Mouse (Mus musculus): ENCODE results near the gene Cap2.

Cap2 gene

DNA sequence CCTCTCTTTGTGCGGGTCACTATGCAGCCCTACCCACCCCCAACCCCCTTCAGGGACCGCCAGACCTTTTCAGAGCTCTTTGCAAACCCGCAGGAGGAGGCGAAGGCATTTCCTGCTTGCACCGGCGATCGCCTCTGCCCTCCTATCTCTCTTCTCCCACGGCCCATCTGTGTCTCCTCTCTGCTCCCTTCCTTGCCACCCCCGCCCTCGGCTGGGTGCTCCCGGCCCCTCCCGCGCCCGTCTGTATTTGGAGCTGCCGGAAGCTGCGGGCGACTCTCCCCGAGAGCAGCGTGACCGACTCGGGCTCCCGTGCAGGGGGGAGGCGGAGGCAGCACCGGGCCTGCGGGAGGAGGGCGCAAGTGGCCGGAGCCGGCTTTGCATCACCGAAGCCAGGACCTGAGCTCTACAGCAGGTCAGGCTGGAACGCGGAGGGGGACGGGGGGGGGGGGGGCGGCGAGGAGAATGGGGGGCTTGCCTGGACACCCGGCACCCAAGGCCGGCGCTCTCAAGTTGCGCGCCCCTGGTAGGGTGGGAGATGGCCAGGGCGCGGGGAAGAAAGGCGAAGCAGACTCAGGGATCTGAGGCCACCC is at the start of gene Cap2:
TSS of gene Cap2 (plus strand) at position 49 of the 590 bp plus-strand sequence.
- no peak for DNase-seq (ENCODE audit: low read depth, low spot score)

DNA sequence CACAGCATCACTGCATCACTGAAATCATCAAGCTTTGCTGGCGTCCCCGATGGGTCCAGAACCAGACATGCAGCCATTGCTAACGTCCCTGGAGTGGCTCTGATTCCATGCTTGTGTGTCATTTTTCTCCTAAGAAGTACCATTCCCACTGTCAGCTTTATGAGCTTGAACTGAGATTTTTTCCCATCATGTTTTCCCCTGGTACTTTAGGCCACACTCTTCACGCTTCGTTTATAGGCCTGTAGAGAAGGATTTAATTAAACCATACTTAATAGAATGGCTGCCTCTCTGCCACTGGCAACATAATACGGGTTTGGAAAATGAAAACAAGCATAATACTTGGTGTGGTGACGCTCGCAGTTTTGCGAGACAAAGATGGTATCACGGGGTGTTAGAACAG is 42.1 kb upstream of the Cap2 start:
- DNase-seq (ENCODE audit: low read depth, low spot score) = no peak

GRCm38 (mm10) chr13:46462280-46462679 is 39.4 kb upstream of the Cap2 start:
- no peak for DNase-seq (ENCODE audit: low read depth, low spot score)

GRCm38 (mm10) chr13:46463764-46464163 is 37.9 kb upstream of the Cap2 start:
- DNase-seq (ENCODE audit: low read depth, low spot score) = no peak

- DNase-seq (ENCODE audit: low read depth, low spot score) = no peak
Measured at GRCm38 (mm10) chr13:46468251-46468650, 33.4 kb upstream of the Cap2 start.

GRCm38 (mm10) chr13:46469536-46469935 is 32.1 kb upstream of the Cap2 start:
- DNase-seq (ENCODE audit: low read depth, low spot score) = no peak

GRCm38 (mm10) chr13:46481271-46481670 is 20.4 kb upstream of the Cap2 start:
- no peak for DNase-seq (ENCODE audit: low read depth, low spot score)

GRCm38 (mm10) chr13:46485605-46486004 is 16.0 kb upstream of the Cap2 start:
- no peak for DNase-seq (ENCODE audit: low read depth, low spot score)

DNA sequence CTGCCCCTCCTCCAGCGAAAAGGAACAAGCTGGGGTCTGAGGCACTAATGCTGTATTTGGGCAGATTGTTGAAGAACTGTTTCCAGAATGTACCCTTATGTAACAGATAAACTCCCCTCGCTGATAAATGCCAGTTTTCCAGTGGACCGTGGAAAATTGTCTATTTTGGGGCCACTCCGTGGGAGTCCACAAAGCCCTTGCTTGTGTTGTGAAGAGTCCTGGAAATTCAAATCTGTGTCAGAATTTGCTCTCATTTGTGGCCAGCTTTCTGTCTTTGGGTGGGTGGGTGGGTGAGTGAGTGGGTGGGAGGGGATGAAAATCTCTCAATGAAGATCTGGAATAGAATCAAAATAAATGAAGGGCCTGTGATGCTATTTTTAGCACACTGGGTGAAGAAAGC is 13.5 kb upstream of the Cap2 start:
- no peak for DNase-seq (ENCODE audit: low read depth, low spot score)

GRCm38 (mm10) chr13:46490644-46491043 is 11.0 kb upstream of the Cap2 start:
- DNase-seq (ENCODE audit: low read depth, low spot score) = no peak

DNA sequence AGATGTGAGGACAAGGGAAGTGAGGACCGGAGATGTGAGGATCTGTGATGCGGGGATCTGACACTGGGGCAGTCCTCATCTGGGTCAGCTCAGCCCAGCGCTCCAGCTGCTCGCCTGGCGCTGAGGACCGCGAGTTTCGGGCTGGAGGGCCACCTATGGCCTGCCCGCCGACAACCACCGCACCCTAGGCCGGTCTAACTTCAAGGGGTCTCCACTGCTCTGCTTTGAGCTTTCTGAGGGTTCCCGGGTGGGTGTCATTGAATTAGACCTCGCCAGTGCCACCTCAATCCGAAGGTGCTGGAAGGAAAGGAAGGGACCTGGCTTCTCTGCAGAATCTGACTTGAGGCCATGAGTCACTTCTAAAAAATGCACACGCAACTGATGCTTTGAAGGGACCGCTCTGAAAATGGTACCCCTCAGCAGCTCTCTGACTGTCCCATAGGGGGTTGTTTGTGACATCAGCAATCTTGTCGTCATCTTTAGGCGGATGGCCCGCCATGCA is 793 bp downstream of the Cap2 start:
- DNase-seq (ENCODE audit: low read depth, low spot score) = no peak

DNA sequence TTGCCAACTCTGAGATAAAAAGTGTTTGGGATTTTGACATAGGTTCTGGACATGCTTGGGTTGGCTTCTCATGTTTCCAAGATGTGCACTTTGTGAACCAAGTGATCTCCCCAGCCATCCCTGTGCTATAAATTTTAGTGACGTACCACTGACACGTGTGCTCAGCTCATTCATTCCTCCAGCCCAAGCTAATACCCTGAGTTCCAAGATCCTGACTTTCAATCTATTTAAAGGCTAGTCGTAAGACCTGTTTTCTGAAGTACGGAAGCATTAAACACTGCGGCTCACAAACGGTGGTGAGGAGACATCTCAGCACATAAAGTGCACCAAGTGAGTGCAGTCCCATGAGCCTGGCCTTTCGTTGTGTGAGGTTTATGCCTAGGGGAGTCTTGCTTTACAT is 6.3 kb downstream of the Cap2 start:
- DNase-seq (ENCODE audit: low read depth, low spot score) = no peak

- no peak for DNase-seq (ENCODE audit: low read depth, low spot score)
Measured at GRCm38 (mm10) chr13:46508823-46509222, 7.2 kb downstream of the Cap2 start.

GRCm38 (mm10) chr13:46510460-46510859 is 8.8 kb downstream of the Cap2 start:
- no peak for DNase-seq (ENCODE audit: low read depth, low spot score)

DNA sequence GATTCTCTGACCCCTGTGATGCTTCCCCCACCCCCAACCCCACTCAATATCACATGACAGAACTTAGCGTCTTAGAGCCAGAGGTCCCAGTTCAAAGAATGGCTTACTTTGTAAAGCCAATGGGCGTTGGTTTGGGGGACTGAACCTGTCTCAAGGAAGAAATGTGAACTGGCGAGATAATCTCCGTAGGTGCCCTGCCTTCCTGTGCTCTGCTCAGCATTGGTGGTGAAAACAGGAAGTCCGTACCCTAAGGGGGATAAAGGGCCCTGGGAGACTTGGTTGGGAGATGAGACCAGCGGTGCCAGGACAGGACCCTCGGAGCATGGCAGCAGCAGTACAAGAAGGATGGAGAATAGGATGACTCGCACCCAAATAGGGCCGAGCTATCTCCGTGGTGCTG is 12.8 kb downstream of the Cap2 start:
- no peak for DNase-seq (ENCODE audit: low read depth, low spot score)

DNA sequence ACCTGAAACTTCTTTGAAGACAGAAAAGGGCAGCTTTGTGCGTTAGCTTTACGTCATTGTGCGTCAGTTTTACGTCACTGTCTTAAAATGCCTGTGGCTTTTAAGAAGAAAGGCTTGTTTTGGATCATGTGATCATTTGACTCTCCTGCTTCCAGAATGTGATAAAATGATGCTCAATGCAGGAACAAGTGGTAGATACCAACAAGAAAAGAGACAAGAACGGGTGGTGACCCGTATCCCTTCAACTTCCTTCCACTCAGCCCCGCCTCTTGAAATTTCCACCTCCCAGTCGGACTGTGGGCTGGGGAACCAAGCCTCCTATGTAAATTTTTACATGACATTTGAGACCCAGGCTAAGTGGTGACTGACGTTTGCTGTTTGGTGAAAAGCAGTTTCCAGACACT is 13.5 kb downstream of the Cap2 start:
- DNase-seq (ENCODE audit: low read depth, low spot score) = no peak

DNA sequence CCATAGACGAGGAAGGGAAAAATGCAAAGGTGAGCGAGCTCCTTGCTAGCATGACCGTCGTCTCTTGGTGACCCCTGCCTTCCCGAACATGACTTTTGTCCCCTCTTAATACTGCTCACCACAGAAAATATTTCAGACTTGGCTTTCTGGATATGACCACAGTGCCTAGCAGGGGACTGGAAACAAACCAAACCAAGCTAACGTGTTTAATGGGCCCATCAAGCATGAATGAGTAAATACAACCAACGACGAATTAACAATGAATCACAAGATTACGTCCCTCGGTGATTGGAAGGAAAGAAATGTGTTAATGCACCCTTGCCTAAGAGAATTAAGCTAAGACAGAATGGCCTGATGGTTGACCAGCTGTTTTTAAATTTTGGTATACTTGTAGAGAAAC is 13.9 kb downstream of the Cap2 start:
- DNase-seq (ENCODE audit: low read depth, low spot score) = no peak

- peak; percentile 38 for DNase-seq (ENCODE audit: low read depth, low spot score)
Measured at GRCm38 (mm10) chr13:46516183-46516582, 14.5 kb downstream of the Cap2 start.

DNA sequence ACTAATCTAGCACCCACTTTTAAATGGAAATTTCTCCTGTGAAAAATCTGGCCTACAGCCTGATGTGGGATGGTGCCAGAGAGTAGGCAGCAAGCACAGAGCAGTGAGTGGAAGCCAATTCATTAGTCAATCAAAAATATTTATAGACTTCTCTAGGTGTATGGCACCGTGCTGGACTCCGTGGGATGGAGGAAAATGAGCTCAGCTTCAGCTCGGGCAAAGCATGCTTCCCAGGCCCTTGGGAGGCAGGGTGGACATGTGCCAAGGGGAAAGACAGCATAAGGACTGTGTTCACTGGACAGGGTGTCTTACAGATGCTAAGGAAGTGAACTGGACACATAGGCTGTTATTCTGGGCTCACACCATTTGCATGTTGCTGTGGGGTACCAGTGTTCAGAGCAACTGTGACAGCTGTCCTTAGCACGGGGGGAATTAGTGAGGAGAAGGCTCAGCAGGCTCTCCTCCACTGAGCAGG is 15.6 kb downstream of the Cap2 start:
- DNase-seq (ENCODE audit: low read depth, low spot score) = no peak

- no peak for DNase-seq (ENCODE audit: low read depth, low spot score)
Measured at GRCm38 (mm10) chr13:46521482-46521881, 19.8 kb downstream of the Cap2 start.

GRCm38 (mm10) chr13:46522798-46523197 is 21.1 kb downstream of the Cap2 start:
- no peak for DNase-seq (ENCODE audit: low read depth, low spot score)

- no peak for DNase-seq (ENCODE audit: low read depth, low spot score)
Measured at GRCm38 (mm10) chr13:46523235-46523634, 21.6 kb downstream of the Cap2 start.

GRCm38 (mm10) chr13:46523712-46524111 is 22.1 kb downstream of the Cap2 start:
- no peak for DNase-seq (ENCODE audit: low read depth, low spot score)
